Mouse (Mus musculus) G1E-ER4 (cell line): ENCODE results near the gene Ace. TPM values are rescaled to one million over a fixed set of nuclear protein-coding genes. Genes with fewer than 3 reads are reported as not detected.

Source experiments
- GATA1 ChIP-seq: IDR thresholded peaks from one replicate; pipeline ENCODE4 v1.8.0; 2012; ENCODE audit warnings: low read length, inconsistent platforms
- polyA plus RNA-seq: library from polyadenylated mRNA; stranded (reverse); fragments of >175 nt; gene quantifications from 2 replicates; pipeline ENCODE4 v1.2.3, GENCODE M21; 2012

Ace gene
- polyA plus RNA-seq, 1 experiment: not detected

DNA sequence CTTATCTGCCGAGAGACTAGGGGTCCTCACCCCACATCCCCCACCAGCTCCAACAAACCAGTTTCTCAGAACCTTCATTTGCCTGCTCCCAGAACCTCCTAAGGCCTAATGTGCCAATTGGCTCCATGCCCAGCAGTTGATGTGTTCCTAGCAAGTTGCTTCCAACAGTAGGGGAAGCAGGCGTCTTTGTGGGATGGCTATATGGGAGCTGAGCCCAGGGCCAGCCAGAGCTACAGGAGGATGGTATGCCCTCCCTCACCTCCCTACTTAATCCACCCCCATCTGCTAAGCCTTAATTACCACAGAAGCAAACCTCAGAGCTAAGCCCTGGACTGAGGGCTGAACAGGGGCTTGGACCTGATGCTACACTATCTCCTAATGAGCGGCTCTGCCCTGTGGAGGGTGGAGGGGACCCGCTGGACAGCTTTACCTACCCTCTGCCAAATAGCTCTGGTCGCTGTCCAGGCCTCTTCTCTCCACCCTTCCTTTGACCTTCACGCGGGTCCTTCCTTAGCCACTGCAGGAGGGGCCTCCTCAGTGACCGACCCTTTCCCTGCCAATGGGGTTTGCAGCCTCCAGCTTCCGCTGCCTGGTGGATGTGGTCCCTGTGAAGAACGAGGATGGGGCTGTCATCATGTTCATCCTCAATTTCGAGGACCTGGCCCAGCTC, 45.9 kb downstream of the Ace start:
- no peak for TF ChIP-seq GATA1

DNA sequence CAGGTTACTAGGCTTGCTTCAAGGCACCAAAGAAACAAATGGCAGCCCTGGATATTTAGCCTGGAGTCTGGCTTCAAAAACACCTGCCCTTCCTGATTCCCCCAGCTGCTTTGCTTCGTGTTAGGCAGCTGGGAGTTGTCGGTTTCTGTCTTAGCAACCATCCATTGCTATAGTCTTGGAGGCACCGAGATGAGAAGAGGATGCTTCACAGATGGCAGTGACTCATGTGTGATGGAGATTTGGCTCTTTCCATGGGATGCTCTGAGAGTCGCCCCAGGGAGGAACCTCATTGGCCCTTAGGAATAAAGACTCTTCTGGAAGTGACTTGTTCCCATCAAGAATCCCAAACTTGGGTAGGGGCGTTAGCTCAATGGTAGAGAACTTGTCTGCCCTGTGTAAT, 48.7 kb downstream of the Ace start:
- no peak for TF ChIP-seq GATA1

DNA sequence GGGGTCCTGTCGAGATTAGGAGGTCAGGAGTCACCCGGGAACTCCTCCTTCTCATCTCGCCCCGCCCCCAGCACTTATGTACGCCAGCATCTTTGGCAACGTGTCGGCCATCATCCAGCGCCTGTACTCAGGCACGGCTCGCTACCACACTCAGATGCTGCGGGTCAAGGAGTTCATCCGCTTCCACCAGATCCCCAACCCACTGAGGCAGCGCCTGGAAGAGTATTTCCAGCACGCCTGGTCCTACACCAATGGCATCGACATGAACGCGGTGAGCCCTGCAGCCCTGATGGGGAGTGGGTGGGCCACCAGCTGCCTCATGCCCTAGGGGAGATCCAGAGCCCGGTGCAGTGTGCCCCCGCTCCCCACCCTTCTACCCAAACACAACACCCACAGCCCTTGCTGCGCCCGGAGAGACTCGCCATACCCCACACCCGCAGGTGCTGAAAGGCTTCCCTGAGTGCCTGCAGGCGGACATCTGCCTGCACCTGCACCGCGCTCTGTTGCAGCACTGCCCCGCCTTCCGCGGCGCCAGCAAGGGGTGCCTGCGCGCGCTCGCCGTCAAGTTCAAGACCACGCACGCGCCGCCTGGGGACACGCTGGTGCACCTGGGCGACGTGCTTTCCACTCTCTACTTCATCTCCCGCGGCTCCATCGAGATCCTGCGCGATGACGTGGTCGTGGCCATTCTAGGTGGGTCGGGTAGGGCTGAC, 52.5 kb downstream of the Ace start:
- TF ChIP-seq GATA1: no peak

DNA sequence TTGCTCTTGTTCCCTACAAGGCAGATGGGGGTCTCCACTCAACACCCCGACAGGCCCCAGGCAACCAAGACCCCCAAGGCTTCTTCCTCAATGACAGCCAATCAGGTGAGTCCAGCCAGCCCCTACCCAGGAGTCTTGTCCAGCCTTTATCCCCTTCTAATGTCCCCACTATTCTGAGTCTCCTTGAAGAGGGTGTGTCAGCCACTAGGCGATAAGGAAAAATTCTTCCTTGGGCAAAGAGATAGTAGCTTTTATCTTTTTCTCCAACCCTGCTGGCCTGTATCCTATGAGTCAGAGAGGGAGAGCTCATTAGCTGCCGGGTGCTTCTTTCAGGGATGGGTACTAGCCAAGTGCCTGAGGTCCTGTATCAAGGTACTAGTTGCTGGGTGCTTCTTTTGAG, 58.0 kb downstream of the Ace start:
- TF ChIP-seq GATA1: no peak

DNA sequence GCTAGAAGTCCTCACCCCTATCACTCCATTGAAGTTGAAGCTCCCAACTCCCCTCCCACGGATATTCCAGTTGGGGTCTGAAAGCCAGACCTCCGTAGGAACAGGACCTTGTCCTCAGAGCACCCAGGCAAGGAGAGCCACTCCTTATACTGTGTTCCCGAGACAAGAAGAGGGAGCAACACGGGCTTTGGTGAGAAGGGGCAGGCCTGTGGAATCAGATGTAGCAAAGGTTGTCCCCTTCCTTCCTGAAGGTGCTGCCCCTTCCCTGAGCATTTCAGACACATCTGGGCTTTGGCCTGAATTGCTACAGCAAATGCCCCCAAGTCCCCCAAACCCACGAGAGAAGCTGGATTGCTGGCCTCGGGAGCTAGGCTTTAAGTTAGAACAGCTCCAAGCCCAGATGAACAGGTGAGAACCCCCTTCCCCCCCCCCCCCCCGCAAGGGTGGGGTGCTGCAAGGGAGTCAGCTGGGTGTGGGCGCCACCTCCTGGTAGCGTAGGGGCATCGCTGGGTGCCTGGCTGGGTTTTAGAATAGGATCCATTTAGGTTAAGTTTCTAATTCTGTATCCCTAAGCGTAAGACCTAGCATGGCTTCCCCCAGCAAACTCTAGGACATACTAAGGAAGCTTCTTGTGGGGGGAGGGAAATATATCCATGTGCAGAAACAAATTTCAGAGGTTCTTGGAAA, 58.9 kb downstream of the Ace start:
- no peak for TF ChIP-seq GATA1

DNA sequence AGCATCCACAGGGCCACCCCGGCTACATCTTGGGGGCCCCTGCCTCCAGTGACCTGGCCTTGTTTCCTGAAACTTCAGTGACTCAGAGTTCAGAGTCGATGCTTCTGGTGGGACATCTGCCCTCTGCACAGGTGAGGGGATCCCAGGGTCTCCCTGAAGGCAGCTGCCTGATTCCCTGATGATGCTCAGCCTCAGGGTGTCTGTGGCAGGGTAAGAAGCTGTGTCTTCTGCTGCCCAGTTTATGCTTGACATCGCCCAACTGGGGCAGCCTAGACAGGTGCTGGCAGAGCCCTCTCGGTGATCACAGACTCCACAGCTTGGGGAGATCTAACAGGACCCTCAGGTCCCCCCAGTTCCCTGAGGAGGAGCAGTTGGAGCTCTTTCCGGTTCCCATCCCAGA, 59.9 kb downstream of the Ace start:
- no peak for TF ChIP-seq GATA1

DNA sequence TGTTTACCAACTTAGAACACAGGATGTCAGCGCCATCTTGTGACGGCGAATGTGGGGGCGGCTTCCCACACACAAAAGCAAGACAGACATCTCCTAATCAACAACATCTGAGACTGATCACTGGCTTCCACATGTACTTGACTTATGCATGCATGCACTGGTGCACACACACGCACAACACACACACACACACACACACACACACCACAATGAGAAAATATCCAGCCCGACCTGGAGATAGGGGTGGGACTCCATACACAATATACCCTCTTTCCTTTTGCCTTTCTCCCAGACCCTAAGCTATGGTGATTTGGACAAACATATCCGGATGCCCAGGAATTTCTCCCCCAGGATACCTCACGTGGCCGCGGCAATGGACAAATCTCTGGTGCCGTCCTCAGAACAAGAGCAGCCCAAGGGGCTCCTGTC, 65.8 kb downstream of the Ace start:
- no peak for TF ChIP-seq GATA1

DNA sequence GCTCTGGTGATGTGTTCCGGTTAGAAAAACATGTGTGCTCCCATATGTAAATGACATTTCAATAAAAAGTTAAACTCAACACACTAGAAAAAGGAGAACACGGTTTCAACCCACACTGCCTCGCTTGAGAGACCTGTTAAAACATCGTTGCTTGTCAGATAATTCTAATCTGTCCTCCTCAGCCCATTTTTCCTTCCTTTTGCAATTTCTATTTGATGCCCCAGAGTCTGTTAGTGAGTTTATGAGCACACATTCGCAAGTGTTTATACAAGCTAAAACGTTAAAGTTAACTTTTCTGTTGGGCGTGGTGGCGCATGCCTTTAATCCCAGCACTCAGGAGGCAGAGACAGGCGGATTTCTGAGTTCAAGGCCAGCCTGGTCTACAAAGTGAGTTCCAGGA, 67.2 kb downstream of the Ace start:
- no peak for TF ChIP-seq GATA1

DNA sequence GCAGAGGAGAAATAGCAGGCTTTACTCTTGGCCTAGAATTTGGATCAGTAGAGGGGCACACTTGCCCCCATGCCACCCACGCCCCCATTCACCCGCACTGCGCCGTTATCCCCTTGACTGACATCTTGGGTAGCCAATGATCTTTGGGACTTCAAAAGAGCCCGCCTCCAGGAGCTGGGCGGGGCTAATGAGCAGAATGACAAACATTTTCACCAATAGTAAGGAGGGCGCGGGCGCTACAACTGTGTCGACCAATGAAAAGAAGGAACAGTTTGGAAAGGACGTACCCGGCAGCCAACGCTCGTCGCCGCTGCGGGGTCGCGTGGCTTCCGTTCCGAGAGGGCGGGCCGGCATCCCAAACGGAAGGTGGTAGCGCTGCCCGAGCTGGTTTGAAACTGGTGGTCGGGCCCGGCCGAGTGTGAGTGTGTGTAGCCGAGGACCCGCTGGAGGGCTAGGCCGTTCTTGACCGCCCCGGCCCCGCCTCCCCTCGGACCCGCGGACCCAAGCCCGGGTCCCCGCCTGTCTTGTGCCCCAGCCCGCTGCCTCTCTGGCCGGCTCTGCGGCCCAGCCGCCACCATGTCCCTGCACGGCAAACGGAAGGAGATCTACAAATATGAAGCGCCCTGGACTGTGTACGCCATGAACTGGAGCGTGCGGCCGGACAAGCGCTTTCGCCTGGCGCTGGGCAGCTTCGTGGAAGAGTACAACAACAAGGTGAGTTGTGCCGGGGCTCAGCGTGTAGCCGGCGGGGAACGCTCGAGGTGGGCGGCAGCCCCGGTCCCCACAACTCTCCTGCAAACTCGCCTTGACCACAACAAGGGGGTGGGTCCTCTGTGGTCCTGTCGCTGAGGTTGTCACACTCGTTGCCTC, 69.0 kb downstream of the Ace start, which contains the start of gene Dcaf7:
Gene Dcaf7, plus strand, starts transcription at position 325 of the 870 bp plus-strand sequence.
- TF ChIP-seq GATA1: no peak

DNA sequence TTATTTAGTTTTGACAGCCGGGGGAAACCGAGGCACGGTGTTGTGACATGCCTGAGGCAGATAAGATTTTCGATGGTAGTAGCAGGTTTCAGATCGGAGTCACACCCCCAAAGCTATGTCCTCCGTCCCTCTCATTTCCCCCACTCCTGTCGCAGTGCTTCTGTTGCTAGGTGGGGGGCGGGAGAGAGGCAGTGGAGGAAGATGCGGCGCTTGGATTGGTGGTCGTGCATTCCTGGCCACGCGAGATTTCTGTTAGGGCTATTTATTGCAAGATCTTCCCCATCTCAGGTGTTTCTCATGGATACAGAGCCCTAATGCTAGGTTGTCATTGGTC, 69.6 kb downstream of the Ace start:
- no peak for TF ChIP-seq GATA1

Other genes starting within 250 kb of the Ace start
- not detected in 2 replicates for gene Cyb561, start 14.6 kb upstream of the Ace start, polyA plus RNA-seq
- not detected in 2 replicates for gene Ace3, start 26.7 kb downstream of the Ace start, polyA plus RNA-seq
- not detected in 2 replicates for gene Kcnh6, start 40.2 kb downstream of the Ace start, polyA plus RNA-seq
- gene Dcaf7, start 68.9 kb downstream of the Ace start, polyA plus RNA-seq: 37.1 and 91.6 TPM in 2 replicates
- 19.8 and 20.1 TPM in 2 replicates for gene Taco1, start 98.1 kb downstream of the Ace start, polyA plus RNA-seq
- gene Map3k3, start 116.7 kb downstream of the Ace start, polyA plus RNA-seq: 3.1 and 3.5 TPM in 2 replicates
- not detected in 2 replicates for gene Gm10840, start 192.9 kb downstream of the Ace start, polyA plus RNA-seq
- 218 and 245 TPM in 2 replicates for gene Limd2, start 192.9 kb downstream of the Ace start, polyA plus RNA-seq
- gene Strada, start 234.2 kb downstream of the Ace start, polyA plus RNA-seq: 34.1 and 40.1 TPM in 2 replicates
- gene Ccdc47, start 248.4 kb downstream of the Ace start, polyA plus RNA-seq: 2.1 and 3.0 TPM in 2 replicates
- 29.6 and 36.2 TPM in 2 replicates for gene Ddx42, start 249.0 kb downstream of the Ace start, polyA plus RNA-seq